Mouse (Mus musculus) cerebellum, adult 2 months (tissue): Measurements from ENCODE around the gene Dcst2. TPM values are rescaled to one million over a fixed set of nuclear protein-coding genes. Genes with fewer than 3 reads are reported as not detected.

Source experiments
- DNase-seq, 2 experiments: peaks; one replicate each; pipeline ENCODE4 v3.0.0; 2021
- H3K27ac ChIP-seq: fragments of 200-500 bp; 2 replicates; pipeline ENCODE4 v1.5.1; 2012; ENCODE audit warnings: low read length, control low read depth, inconsistent platforms; ENCODE audit not compliant: insufficient read depth
- H3K27me3 ChIP-seq: fragments of 200-500 bp; 2 replicates; pipeline ENCODE4 v1.6.1; 2012; ENCODE audit warnings: inconsistent platforms, mild to moderate bottlenecking, low read length, moderate library complexity; ENCODE audit not compliant: control insufficient read depth, insufficient read depth
- H3K4me1 ChIP-seq: fragments of 200-500 bp; 2 replicates; pipeline ENCODE4 v1.6.1; 2011; ENCODE audit warnings: low read length; ENCODE audit not compliant: control insufficient read depth, insufficient read depth
- H3K4me3 ChIP-seq: fragments of 200-500 bp; replicated peaks from 2 replicates; pipeline ENCODE3; 2011; ENCODE audit warnings: mild to moderate bottlenecking, low read depth, low read length, control low read depth; ENCODE audit not compliant: insufficient read depth
- CTCF ChIP-seq: fragments of 200-500 bp; IDR thresholded peaks from 2 replicates; pipeline ENCODE4 v1.5.1; 2011; ENCODE audit warnings: low read depth, mild to moderate bottlenecking, control low read depth, low read length, moderate library complexity, borderline replicate concordance; ENCODE audit not compliant: insufficient read depth
- POLR2A ChIP-seq: fragments of 200-500 bp; IDR thresholded peaks from 2 replicates; pipeline ENCODE4 v1.6.1; 2011; ENCODE audit warnings: low read length, control low read depth, borderline replicate concordance; ENCODE audit not compliant: insufficient read depth
- WGBS: fragments of 180-500 bp; shearing (Covaris S2); methylation state at CpG from one replicate; pipeline ENCODE4 v1.1.7; 2018; 5-methylcytosine and 5-hydroxymethylcytosine counted together
- polyA plus RNA-seq: library from polyadenylated mRNA; depleted of rRNA; stranded (reverse); fragments of >200 nt; gene quantifications from 2 replicates; pipeline ENCODE4 v1.2.3, GENCODE M21; 2012

Dcst2 gene
- polyA plus RNA-seq, 1 experiment: 0.36 TPM

- no peak for DNase-seq
- WGBS: 33% methylated on average over 7 of the region's 7 CpGs
- H3K4me1 ChIP-seq: no peaks in the 10 kb centered on the region
- H3K27ac ChIP-seq: no peak overlapping the region
- TF ChIP-seq CTCF (no peak), POLR2A (no peak)
- no peaks in the 10 kb centered on the region for H3K27me3 ChIP-seq
- no peak overlapping the region for H3K4me3 ChIP-seq
Measured at GRCm38 (mm10) chr3:89343279-89343678, 18.5 kb upstream of the Dcst2 start.

DNA sequence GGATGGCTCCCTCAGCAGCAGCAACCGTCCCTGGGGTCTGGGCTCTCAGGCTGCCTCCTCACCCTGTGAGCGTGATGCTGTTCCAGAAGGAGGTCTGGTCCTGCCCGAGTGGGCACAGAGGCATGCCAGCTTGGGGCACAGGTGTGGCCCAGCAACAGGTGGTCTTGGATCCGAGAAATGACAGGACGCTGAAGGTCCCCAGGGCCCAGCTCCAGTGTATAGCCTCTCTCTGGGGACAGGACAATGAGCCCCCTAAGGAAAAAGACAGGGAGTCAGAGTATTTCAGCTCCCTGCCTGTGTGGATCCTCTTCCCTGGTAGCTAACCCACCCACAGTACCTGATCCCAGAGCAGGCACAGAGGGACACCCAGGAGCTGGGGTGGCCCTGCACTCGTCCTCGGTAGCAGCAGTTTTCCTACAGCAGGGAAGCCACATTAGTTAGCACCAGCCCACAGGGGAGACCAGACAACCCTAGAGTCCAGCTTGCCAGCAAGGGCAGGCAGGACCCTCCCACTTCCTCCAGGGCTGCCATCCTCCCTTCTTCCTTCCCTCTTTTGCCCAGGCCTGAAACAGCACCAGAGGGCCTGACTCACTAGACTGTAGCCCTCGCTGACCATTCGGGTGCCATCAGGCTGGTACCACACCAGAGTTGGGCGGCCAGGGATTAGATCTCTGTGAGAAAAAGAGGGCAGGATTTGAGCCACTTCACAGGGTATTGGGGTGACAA, 14.8 kb upstream of the Dcst2 start:
- 70% methylated on average over 10 of the region's 10 CpGs for WGBS
- no peaks in the 10 kb centered on the region for H3K27me3 ChIP-seq
- no peaks in the 10 kb centered on the region for H3K4me1 ChIP-seq
- H3K4me3 ChIP-seq: no peak overlapping the region
- DNase-seq: no peak
- TF ChIP-seq CTCF (no peak), POLR2A (no peak)
- no peak overlapping the region for H3K27ac ChIP-seq

DNA sequence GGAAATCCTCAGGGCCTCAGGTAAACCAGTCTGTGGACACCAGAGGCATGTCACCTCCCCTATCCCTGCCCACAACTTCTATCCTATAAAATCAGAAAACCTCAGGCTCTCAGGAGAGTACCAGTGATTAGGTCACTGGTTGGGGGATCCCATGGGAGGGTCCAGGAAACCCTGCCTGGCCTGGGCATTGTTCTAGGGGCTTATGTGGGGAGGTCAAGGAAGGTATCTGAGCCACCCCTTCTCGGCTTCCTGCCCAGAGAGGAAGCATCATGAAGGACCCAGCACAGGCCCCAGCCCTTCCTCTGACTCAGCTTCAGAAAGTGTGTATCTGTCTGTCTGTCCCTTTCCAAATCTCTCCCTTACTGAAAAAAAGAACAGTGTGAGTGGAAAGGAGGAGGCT, 13.9 kb upstream of the Dcst2 start:
- Histone ChIP-seq H3K4me1 (no peaks in the 10 kb centered on the region), H3K4me3 (no peak overlapping the region), H3K27me3 (no peaks in the 10 kb centered on the region), H3K27ac (no peak overlapping the region)
- no peak for DNase-seq
- WGBS: 92% methylated on average over 1 of the region's 1 CpGs
- TF ChIP-seq POLR2A: no peak
- TF ChIP-seq CTCF: no peak

- 1% methylated on average over 38 of the region's 38 CpGs for WGBS
- no peak for TF ChIP-seq CTCF
- TF ChIP-seq POLR2A: no peak
Measured at GRCm38 (mm10) chr3:89348911-89349868, 12.6 kb upstream of the Dcst2 start.

GRCm38 (mm10) chr3:89349869-89350501, 11.8 kb upstream of the Dcst2 start, which contains the start of gene Adam15:
TSS of gene Adam15 (minus strand) at chr3:89349996.
- peak; percentile 93 to 95 for DNase-seq
- Histone ChIP-seq H3K4me3 (peak within 1 kb of the TSS; percentile 62), H3K27ac (peak within 1 kb of the TSS; percentile 19), H3K4me1 (no peaks in the 10 kb centered on the region), H3K27me3 (no peaks in the 10 kb centered on the region)
- TF ChIP-seq POLR2A (peak; percentile 91), CTCF (no peak)
- WGBS: under 1% methylated on average over 58 of the region's 59 CpGs

More at GRCm38 (mm10) chr3:89348911-89349868, 12.6 kb upstream of the Dcst2 start:
- Histone ChIP-seq H3K4me1 (no peaks in the 10 kb centered on the region), H3K4me3 (peak overlapping the region; percentile 62), H3K27me3 (no peaks in the 10 kb centered on the region), H3K27ac (peak overlapping the region; percentile 17; the same call in 1 of the 2 replicates)
- peak; percentile 43 to 57 for DNase-seq

DNA sequence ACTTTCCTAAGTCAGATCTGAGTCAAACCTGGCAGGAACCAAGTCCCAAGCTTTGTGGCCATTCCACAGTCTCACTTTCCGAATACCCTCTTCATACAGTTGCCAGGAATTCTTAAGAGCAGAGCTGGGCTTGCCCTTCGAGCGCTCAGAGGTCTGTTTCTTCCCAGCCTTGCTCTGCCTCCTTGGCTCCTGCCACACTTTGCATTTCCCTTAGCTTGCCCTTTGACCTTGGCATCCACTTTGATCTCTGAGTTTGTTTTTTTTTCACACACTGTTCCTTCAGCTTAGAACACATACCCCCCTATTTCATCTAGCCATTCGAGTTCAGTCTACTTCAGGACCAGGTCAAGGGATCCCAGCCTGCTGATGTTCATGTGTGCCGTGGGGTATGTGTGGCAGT, 10.5 kb upstream of the Dcst2 start:
- TF ChIP-seq CTCF: no peak
- TF ChIP-seq POLR2A: no peak
- Histone ChIP-seq H3K27me3 (no peaks in the 10 kb centered on the region), H3K4me3 (no peak overlapping the region), H3K27ac (no peak overlapping the region), H3K4me1 (no peaks in the 10 kb centered on the region)
- DNase-seq: no peak
- WGBS: 77% methylated on average over 5 of the region's 5 CpGs

- Histone ChIP-seq H3K4me3 (no peak overlapping the region), H3K27me3 (no peaks in the 10 kb centered on the region), H3K27ac (no peak overlapping the region), H3K4me1 (no peaks in the 10 kb centered on the region)
- peak; percentile 81 to 89 for DNase-seq
- WGBS: 20% methylated on average over 5 of the region's 5 CpGs
- TF ChIP-seq POLR2A: no peak
- TF ChIP-seq CTCF: peak; percentile 88
Measured at GRCm38 (mm10) chr3:89354816-89355511, 6.8 kb upstream of the Dcst2 start.

GRCm38 (mm10) chr3:89355512-89355902, 6.3 kb upstream of the Dcst2 start:
- Histone ChIP-seq H3K27me3 (no peaks in the 10 kb centered on the region), H3K4me3 (no peak overlapping the region), H3K4me1 (no peaks in the 10 kb centered on the region), H3K27ac (no peak overlapping the region)
- no peak for DNase-seq
- TF ChIP-seq CTCF: no peak
- no peak for TF ChIP-seq POLR2A
- WGBS: 75% methylated on average over 6 of the region's 6 CpGs
